Mouse (Mus musculus) telencephalon, adult 2 months (tissue): ENCODE measurements around the gene Cenpk.
"Not testable (repeated sequence)": the region's sequence is repeated elsewhere in the genome, so short reads cannot be mapped to it uniquely, and the experiment has no call there.

Source experiments
- DNase-seq: peaks from one replicate; pipeline ENCODE4 v3.0.0-alpha.2; 2011; ENCODE audit warnings: low read depth, low spot score

Gene Cenpk

GRCm38 (mm10) chr13:104228384-104229066 is at the start of gene Cenpk, which contains the start of gene Ppwd1:
Cenpk (plus strand) TSS chr13:104228611.
Ppwd1 (minus strand) TSS chr13:104228843.
- DNase-seq = peak; percentile 92

- peak; percentile 98 for DNase-seq
Observed at GRCm38 (mm10) chr13:104178650-104179121, 49.7 kb upstream of the Cenpk start, which contains the start of gene Trim23. Trim23 (plus strand) TSS chr13:104178797.

- DNase-seq = peak; percentile 10
Observed at GRCm38 (mm10) chr13:104179176-104179888, 49.1 kb upstream of the Cenpk start.

- DNase-seq = no peak
Observed at GRCm38 (mm10) chr13:104187357-104187756, 41.1 kb upstream of the Cenpk start.

- DNase-seq = not testable (repeated sequence)
Observed at GRCm38 (mm10) chr13:104195891-104196290, 32.5 kb upstream of the Cenpk start.

GRCm38 (mm10) chr13:104204313-104204712 is 24.1 kb upstream of the Cenpk start:
- DNase-seq = no peak

GRCm38 (mm10) chr13:104227478-104227877 is 933 bp upstream of the Cenpk start:
- no peak for DNase-seq

GRCm38 (mm10) chr13:104229181-104229580 is 770 bp downstream of the Cenpk start:
- no peak for DNase-seq

GRCm38 (mm10) chr13:104258997-104259396 is 30.6 kb downstream of the Cenpk start:
- no peak for DNase-seq

GRCm38 (mm10) chr13:104285031-104285431 is 56.6 kb downstream of the Cenpk start:
- DNase-seq = no peak

GRCm38 (mm10) chr13:104285737-104286311 is 57.4 kb downstream of the Cenpk start:
- DNase-seq = no peak

GRCm38 (mm10) chr13:104286336-104286735 is 57.9 kb downstream of the Cenpk start:
- no peak for DNase-seq

- peak; percentile 90 for DNase-seq
Observed at GRCm38 (mm10) chr13:104286897-104287309, 58.5 kb downstream of the Cenpk start.

- DNase-seq = no peak
Observed at GRCm38 (mm10) chr13:104287366-104288225, 59.2 kb downstream of the Cenpk start, which contains the start of gene Adamts6. Adamts6 (plus strand) TSS chr13:104287835.

GRCm38 (mm10) chr13:104288226-104288859 is 59.9 kb downstream of the Cenpk start:
- no peak for DNase-seq

GRCm38 (mm10) chr13:104289176-104289575 is 60.8 kb downstream of the Cenpk start:
- DNase-seq = no peak

- DNase-seq = no peak
Observed at GRCm38 (mm10) chr13:104295472-104295871, 67.1 kb downstream of the Cenpk start.
